In the genomic region with DNA sequence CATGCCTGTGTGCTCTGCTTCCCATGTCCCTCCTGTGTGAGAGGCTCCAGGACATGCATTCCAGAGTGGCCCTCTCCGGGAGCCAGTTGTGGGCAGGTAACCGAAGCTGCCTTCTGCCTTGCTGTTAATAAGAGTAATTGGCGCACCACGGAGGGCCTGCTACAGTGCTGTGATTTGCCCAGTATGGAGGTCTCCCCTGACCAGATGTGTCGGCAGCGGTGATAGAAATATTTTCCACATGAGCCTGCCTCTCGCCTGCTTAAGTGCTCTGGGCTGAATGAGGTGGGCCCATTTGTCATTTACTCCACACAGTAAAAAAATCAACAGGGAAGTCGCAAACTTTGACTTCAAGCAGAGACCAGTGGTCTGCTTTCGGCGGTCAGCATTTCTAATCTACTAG, we compare ENCODE assay signal across 18 mouse cellular contexts.
A peak's percentile ranks its signal among the peaks of the same experiment; 100 is the strongest.
DNase-seq lines count a peak whose midpoint lies in the region; ATAC-seq lines count a peak whose summit lies in the region.
"Had no signal": no experiment of that assay in that cellular context is flagged by ENCODE, and none has a peak within 500 bp of the region (broad histone marks: within the 10 kb centered on the region; RNA-seq: fewer than 3 reads in every experiment).

No protein-coding gene starts in this region.

- peaks cover 17% of the 10 kb centered on the region for H3K4me1 ChIP-seq in intestine, embryonic 15.5 days (replicated peaks)
- H3K4me1 ChIP-seq in intestine, embryonic 16.5 days (ENCODE audit: control insufficient read depth, insufficient read depth, low read length) = peaks cover 17% of the 10 kb centered on the region
- peaks cover 16% of the 10 kb centered on the region for H3K4me1 ChIP-seq in neural tube, embryonic 11.5 days (ENCODE audit: control insufficient read depth, insufficient read depth, low read length)
- peaks cover 53% of the 10 kb centered on the region for H3K4me1 ChIP-seq in limb, embryonic 13.5 days
- peaks cover 22% of the 10 kb centered on the region for H3K4me1 ChIP-seq in forebrain, embryonic 12.5 days
- H3K4me1 ChIP-seq: liver, embryonic 13.5 days had no signal

- no peaks in the 10 kb centered on the region for H3K36me3 ChIP-seq in intestine, embryonic 15.5 days
- H3K36me3 ChIP-seq in intestine, embryonic 16.5 days (ENCODE audit: control insufficient read depth, insufficient read depth, low read length) = no peaks in the 10 kb centered on the region
- H3K36me3 ChIP-seq in neural tube, embryonic 11.5 days (ENCODE audit: control insufficient read depth, insufficient read depth, low read length) = no peaks in the 10 kb centered on the region
- H3K36me3 ChIP-seq in limb, embryonic 13.5 days = no peaks in the 10 kb centered on the region
- H3K36me3 ChIP-seq in forebrain, embryonic 12.5 days (replicated peaks) = no peaks in the 10 kb centered on the region
- H3K36me3 ChIP-seq: G1E; hindbrain, embryonic 15.5 days; liver, embryonic 13.5 days had no signal

- H3K4me3 ChIP-seq in intestine, embryonic 15.5 days (replicated peaks) = no peak overlapping the region
- H3K4me3 ChIP-seq in intestine, embryonic 16.5 days (ENCODE audit: low read length) = no peak overlapping the region
- no peak overlapping the region for H3K4me3 ChIP-seq in neural tube, embryonic 11.5 days (ENCODE audit: low read depth, low read length)
- peak overlapping the region; percentile 47 for H3K4me3 ChIP-seq in limb, embryonic 13.5 days
- no peak overlapping the region for H3K4me3 ChIP-seq in forebrain, embryonic 12.5 days (replicated peaks)
- H3K4me3 ChIP-seq: hindbrain, embryonic 15.5 days; liver, embryonic 13.5 days had no signal

- peak overlapping the region; percentile 11; the same call in 1 of the 2 replicates for H3K4me2 ChIP-seq in intestine, embryonic 15.5 days (replicated peaks)
- no peak overlapping the region for H3K4me2 ChIP-seq in intestine, embryonic 16.5 days (ENCODE audit: low read depth, low read length)
- H3K4me2 ChIP-seq in neural tube, embryonic 11.5 days (ENCODE audit: low read depth) = peak overlapping the region; percentile 17; the same call in 1 of the 2 replicates
- H3K4me2 ChIP-seq in limb, embryonic 13.5 days (replicated peaks) = peak overlapping the region; percentile 66
- no peak overlapping the region for H3K4me2 ChIP-seq in forebrain, embryonic 12.5 days
- H3K4me2 ChIP-seq: hindbrain, embryonic 15.5 days; liver, embryonic 13.5 days had no signal

- DNase-seq in neural tube, embryonic 11.5 days (ENCODE audit: low spot score) = no peak
- no peak for DNase-seq in neural tube, embryonic 10.5 days (ENCODE audit: extremely low spot score, low spot score)
- no peak for DNase-seq in left cerebral cortex, postnatal 10 days (ENCODE audit: extremely low spot score in 1 of 2, low spot score in 2 of 2)
- DNase-seq in gastrocnemius, postnatal 36 days = no peak
- DNase-seq: adrenal gland, adult 8-10 months; cerebellum, adult 2 months; gastrocnemius, postnatal 25 days; kidney, postnatal 36 days; liver, embryonic 13.5 days; lung, postnatal 36 days; midbrain, embryonic 14.5 days had no signal

- H3K27me3 ChIP-seq in intestine, embryonic 15.5 days (replicated peaks) = no peaks in the 10 kb centered on the region
- no peaks in the 10 kb centered on the region for H3K27me3 ChIP-seq in intestine, embryonic 16.5 days (replicated peaks; ENCODE audit: control insufficient read depth, insufficient read depth, low read length)
- H3K27me3 ChIP-seq in neural tube, embryonic 11.5 days (ENCODE audit: control insufficient read depth, insufficient read depth, low read length) = no peaks in the 10 kb centered on the region
- H3K27me3 ChIP-seq in limb, embryonic 13.5 days = no peaks in the 10 kb centered on the region
- peaks cover 4% of the 10 kb centered on the region; the same call in 1 of the 2 replicates for H3K27me3 ChIP-seq in forebrain, embryonic 12.5 days
- H3K27me3 ChIP-seq: hindbrain, embryonic 15.5 days; liver, embryonic 13.5 days had no signal

- ATAC-seq in intestine, embryonic 15.5 days = no peak
- no peak for ATAC-seq in intestine, embryonic 16.5 days
- no peak for ATAC-seq in neural tube, embryonic 11.5 days (ENCODE audit: insufficient read depth, low FRiP score, low TSS enrichment)
- ATAC-seq in limb, embryonic 13.5 days (ENCODE audit: low FRiP score, low read depth) = peak; percentile 30; the same call in 1 of the 2 replicates
- ATAC-seq in forebrain, embryonic 12.5 days (ENCODE audit: low FRiP score) = no peak
- ATAC-seq: forebrain, embryonic 16.5 days had no signal

- intact Hi-C loops in left cerebral cortex, postnatal 10 days (cut with DNase I) = no loop called here
- intact Hi-C loops in gastrocnemius, postnatal 36 days (cut with DNase I) = no loop called here

- peak overlapping the region; percentile 17; the same call in 1 of the 2 replicates for H3K27ac ChIP-seq in intestine, embryonic 15.5 days
- no peak overlapping the region for H3K27ac ChIP-seq in intestine, embryonic 16.5 days (ENCODE audit: low read length)
- no peak overlapping the region for H3K27ac ChIP-seq in neural tube, embryonic 11.5 days (ENCODE audit: low read depth, low read length)
- H3K27ac ChIP-seq in limb, embryonic 13.5 days = peak overlapping the region; percentile 76
- no peak overlapping the region for H3K27ac ChIP-seq in forebrain, embryonic 12.5 days
- H3K27ac ChIP-seq: hindbrain, embryonic 15.5 days; liver, embryonic 13.5 days had no signal

- 50% methylated on average over 10 of the region's 10 CpGs for WGBS in intestine, embryonic 15.5 days
- 52% methylated on average over 10 of the region's 10 CpGs for WGBS in intestine, embryonic 16.5 days
- WGBS in neural tube, embryonic 11.5 days = 57% methylated on average over 10 of the region's 10 CpGs
- 6% methylated on average over 10 of the region's 10 CpGs for WGBS in limb, embryonic 13.5 days
- WGBS in forebrain, embryonic 12.5 days = 88% methylated on average over 10 of the region's 10 CpGs

- no peaks in the 10 kb centered on the region for H3K9me3 ChIP-seq in intestine, embryonic 15.5 days
- H3K9me3 ChIP-seq in intestine, embryonic 16.5 days (ENCODE audit: control insufficient read depth, low read length) = no peaks in the 10 kb centered on the region
- no peaks in the 10 kb centered on the region for H3K9me3 ChIP-seq in neural tube, embryonic 11.5 days (ENCODE audit: control insufficient read depth, low read length)
- no peaks in the 10 kb centered on the region for H3K9me3 ChIP-seq in limb, embryonic 13.5 days
- H3K9me3 ChIP-seq in forebrain, embryonic 12.5 days = no peaks in the 10 kb centered on the region
- H3K9me3 ChIP-seq: G1E; hindbrain, embryonic 15.5 days; liver, embryonic 13.5 days had no signal

- H3K9ac ChIP-seq in intestine, embryonic 15.5 days = no peak overlapping the region
- no peak overlapping the region for H3K9ac ChIP-seq in intestine, embryonic 16.5 days (ENCODE audit: low read depth, low read length)
- H3K9ac ChIP-seq in neural tube, embryonic 11.5 days (ENCODE audit: low read length) = no peak overlapping the region
- H3K9ac ChIP-seq in limb, embryonic 13.5 days = peak overlapping the region; percentile 67
- H3K9ac ChIP-seq in forebrain, embryonic 12.5 days = no peak overlapping the region
- H3K9ac ChIP-seq: hindbrain, embryonic 15.5 days; liver, embryonic 13.5 days had no signal

Comparison
In these comparisons a context has a peak if more than half of its experiments do, and no peak if none do; other contexts are left out.
1. H3K27ac ChIP-seq: peak in intestine, embryonic 15.5 days (single experiment) and limb, embryonic 13.5 days (single experiment); none in intestine, embryonic 16.5 days (single experiment), neural tube, embryonic 11.5 days (single experiment) and forebrain, embryonic 12.5 days (single experiment).
2. H3K4me2 ChIP-seq: peak in intestine, embryonic 15.5 days (single experiment), neural tube, embryonic 11.5 days (single experiment) and limb, embryonic 13.5 days (single experiment); none in intestine, embryonic 16.5 days (single experiment) and forebrain, embryonic 12.5 days (single experiment).